Mouse (Mus musculus): ENCODE measurements around the gene Ly6g6c.
A peak's percentile ranks its signal among the peaks of the same experiment; 100 is the strongest.

DNA sequence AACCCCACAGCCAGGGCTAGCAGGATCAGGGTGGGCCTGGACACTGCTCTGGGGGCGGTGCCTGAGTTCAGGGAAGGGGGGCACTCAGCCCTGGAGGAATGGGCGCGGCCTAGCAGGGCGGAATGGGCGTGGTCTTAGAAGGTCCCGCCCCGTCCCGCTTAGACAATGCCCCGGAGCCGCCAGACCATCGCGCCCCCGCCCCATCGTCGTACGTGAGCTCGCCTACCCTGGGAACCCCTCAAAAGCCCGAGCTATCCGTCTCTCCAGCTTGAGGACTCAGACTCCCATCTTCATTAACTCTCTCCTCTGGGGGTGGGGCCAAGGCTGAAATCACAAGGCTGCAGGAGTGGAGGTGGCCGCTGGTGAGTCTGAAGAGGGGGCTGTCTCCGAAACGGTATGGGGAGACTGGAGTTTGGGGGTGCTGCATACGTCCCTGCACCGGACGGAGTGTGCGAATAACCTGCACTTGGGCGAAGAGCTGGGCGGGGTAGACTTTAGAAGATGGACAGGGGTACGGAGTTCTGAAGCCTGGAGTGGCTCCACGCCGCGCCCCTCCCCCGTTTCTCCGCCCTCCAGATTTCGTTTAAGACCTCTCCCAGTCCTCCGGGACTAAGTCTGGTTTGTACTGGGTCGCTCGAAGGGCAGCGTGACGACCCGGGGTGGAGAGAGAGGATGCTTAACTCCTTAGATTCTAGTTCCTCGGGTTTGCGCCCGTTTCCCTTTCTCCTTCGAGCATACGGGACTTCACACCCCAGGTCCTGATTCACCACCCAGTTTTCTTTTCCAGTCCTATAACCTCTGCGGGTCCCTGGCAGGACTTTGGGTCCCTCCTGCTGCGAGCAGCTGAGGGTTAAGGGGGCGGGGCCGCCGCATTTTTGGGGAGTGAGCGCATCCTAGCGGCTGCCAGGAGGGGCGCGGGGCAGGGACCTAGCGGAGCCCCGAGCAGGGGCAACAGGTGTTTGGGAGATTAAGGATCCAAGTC lies 6.0 kb upstream of the Ly6g6c start, which contains the start of gene Ddah2:
- peak; percentile 81 for TF ChIP-seq CTCF (IDR thresholded peaks at IDR 0.05; ENCODE audit: low read depth, low read length)
- 0 out of 2 replicates have a peak, but pooled peaks have one; percentile 20 for TF ChIP-seq POLR2A (IDR thresholded peaks at IDR 0.05; ENCODE audit: extremely low read depth, insufficient read depth, low read length)

All from liver, adult 2 months (tissue).